Mouse (Mus musculus) WW6 (cell line): ENCODE measurements at regions not wholly inside any gene's neighbourhood (a gene's known extent, or its start where the extent isn't known, plus 50 kb on each side); places are given as distances from the start of the nearest gene placed in this dataset.

Experiments used
- DNase-seq: peaks from one replicate; pipeline ENCODE4 v3.0.0-alpha.2; 2013; ENCODE audit warnings: low read depth, low spot score

- DNase-seq = no peak
Observed at GRCm38 (mm10) chr17:84074000-84074782, 113.6 kb downstream of the Zfp36l2 start.

DNA sequence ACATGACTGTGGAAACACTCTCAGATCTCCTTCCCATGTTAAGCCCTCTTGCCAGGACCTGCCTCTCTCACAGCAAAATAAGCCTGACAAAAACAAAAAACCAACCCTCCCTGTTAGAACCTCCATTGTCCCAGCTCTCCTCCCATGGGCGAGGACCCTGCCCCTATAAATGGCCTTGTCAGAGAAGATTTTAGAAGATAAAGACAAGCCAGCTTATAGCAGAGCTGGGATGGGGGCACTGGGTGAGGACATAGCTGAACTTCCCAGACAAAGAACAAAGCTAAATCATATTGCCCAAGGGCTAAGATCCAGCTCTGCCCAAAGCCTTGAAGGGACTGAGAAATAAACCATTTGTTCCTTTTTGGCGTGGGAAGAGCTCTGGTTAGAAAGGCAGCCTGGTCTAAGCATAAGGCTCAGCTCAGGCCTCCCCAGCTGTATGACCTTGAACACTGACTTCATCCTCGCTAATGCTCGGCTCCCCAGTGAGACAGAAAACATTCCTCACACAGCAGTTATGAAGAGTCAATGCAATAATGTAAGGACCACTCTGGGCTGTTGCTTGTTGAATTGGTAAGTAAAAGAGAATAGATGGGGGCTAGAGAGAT is 115.2 kb downstream of the Zfp36l2 start:
- no peak for DNase-seq

DNA sequence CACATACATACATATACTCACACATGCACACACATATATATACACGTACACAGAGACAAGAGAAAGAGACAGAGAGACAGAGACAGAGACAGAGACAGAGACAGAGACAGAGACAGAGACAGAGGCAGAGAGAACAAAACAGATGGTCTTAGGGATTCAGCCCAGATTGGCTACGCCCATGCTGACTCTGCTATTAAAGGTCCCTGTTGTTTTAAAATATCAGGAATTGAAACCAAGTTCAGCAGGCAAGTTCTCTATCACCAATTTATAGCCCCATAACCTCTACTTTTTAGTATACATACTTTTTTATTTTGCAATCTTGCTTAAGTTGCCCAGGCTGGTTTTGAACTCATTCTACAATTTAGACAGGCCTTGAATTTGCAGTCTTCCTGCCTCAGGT is 115.9 kb downstream of the Zfp36l2 start:
- no peak for DNase-seq

- no peak for DNase-seq
Observed at GRCm38 (mm10) chr17:84070596-84070995, 117.2 kb downstream of the Zfp36l2 start.

GRCm38 (mm10) chr17:84067102-84067501 is 120.6 kb downstream of the Zfp36l2 start:
- no peak for DNase-seq

DNA sequence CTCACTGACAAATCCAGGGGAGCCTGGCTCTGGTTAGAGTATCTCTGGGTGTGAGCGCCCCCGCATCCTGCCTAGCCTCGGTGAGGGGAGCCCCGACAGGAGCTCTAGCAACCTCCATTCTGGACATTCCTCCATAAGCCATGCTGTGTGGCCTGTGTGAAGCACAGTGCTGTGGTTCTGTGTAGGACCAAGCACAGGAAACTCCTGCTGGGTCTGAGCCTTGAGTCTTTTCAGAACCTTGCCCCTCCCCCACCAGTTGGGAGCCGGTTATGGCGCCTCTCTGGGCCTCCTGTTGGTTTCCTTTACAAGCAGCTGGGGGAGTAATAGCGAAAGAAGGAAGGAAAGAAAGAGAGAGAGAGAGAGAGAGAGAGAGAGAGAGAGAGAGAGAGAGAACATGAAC is 124.0 kb downstream of the Zfp36l2 start:
- DNase-seq = no peak

DNA sequence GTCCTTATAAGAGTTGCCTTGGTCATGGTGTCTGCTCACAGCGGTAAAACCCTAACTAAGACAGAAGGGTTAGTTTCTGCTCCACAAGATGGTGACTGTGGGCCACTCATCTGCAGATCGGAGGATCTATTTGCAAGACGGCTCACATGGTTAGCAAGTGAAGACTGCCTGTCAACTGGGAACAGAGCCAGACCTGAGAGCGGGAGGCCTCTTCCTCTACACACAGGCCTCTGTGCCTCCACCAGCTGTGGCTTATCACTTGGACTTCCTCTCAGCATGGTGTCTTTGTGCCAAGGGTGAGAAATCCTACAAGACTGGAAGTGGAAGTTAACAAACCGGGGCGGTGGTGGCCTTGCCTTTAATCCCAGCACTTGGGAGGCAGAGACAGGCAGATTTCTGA is 126.1 kb downstream of the Zfp36l2 start:
- no peak for DNase-seq

DNA sequence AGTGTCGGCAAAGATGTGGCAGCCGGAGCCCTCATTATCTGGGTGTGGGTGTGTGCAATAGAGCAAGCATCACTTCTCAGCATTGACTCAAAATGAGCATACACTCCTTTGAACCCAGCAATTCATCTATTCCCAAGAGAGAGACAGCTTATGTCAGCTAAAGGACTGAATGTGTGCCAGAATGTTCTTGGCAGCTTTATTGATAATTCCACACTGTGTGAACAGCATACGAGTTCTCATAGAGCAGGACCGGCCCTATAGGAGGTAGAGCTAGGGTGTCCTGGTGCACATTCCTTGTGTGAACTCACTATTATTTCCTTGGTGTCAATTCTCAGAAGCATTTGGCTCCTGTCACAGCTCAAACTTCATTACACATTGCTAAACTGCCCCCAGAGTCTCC is 131.3 kb downstream of the Zfp36l2 start:
- no peak for DNase-seq

- no peak for DNase-seq
Observed at GRCm38 (mm10) chr17:84052437-84052836, 135.3 kb downstream of the Zfp36l2 start.

GRCm38 (mm10) chr17:84051212-84051611 is 136.5 kb downstream of the Zfp36l2 start:
- no peak for DNase-seq

DNA sequence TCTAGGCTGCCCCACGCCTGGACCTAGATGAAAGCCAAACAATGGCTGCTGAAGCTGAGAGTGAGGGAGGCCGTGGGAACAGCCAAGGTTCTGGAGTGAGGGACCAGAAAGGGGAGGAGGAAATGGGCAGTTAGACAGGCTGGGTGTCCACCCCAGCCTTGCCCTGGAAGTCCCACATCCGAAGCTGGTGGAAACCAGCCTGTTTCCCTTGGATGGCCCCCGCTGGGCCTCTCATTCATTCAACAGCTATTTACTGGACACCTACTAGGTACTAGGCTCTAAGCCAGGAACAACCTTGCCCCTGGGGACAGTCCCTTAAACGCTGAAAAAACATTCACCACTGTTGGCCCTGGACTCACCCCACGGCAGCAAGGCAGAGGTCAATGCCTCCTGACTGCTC is 139.2 kb downstream of the Zfp36l2 start:
- no peak for DNase-seq

GRCm38 (mm10) chr17:84047520-84047919 is 140.2 kb downstream of the Zfp36l2 start:
- DNase-seq = no peak

- no peak for DNase-seq
Observed at GRCm38 (mm10) chr17:84045812-84046211, 141.9 kb downstream of the Zfp36l2 start.

GRCm38 (mm10) chr17:84044472-84044936 is 143.2 kb downstream of the Zfp36l2 start:
- no peak for DNase-seq

DNA sequence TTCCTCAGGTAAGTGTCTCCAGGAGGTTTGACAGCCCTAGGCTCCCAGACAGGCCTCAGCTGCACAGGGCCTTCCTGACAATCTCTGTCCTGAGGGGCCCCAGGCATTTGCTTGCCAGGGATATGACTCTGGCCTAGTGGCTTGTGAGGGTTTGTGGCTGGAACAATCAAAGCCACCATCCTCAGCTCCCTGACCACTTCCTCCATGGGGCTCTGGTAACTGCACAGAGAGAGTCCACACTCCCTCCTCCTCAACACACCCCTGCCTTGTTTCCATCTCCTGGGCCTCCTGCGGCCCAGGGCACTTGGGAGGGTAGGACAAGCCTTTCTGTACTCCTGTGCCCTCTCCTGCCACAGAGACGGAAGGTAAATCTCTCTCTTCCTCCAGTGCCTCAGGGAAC is 144.6 kb downstream of the Zfp36l2 start:
- no peak for DNase-seq

GRCm38 (mm10) chr17:84039444-84039843 is 148.3 kb downstream of the Zfp36l2 start:
- DNase-seq = peak; percentile 70

GRCm38 (mm10) chr17:84037580-84038304 is 150.0 kb downstream of the Zfp36l2 start:
- DNase-seq = no peak

- no peak for DNase-seq
Observed at GRCm38 (mm10) chr17:84036056-84036455, 151.7 kb downstream of the Zfp36l2 start.

DNA sequence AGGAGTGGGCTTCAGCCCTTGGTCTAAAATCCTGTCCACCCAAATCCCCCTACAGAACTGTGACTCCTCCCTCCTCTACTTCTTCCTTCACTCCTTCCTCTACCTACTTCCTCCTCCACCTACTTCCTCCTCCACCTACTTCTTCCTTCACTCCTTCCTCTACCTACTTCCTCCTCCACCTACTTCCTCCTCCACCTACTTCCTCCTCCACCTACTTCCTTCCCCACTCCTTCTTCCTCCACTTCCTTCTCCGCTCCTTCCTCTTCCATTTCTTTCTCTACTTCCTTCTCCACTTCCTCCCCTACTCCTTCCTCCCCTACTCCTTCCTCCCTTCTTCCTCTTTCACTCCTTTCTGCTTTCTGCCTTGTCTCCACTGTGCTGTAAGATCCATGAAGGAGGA is 152.9 kb downstream of the Zfp36l2 start:
- no peak for DNase-seq

DNA sequence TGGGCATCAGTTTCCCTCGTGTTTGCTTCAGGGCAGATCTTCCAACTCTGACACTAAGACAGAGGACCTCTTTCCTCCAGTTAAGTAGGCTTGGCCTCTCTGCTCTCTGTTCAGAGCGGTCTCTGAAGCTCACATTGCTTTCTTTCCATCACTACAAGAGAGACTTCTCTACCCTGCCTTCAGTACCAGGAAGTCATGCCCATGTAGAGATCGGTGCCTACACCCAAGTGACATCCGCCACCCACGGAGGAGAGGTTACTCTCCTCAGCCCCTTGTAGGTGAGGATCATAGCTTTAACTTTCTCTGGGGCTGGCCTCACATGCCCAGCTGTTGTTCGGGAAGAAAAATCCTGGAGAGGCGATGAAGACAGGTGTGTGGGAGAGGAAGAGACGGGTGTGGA is 155.3 kb downstream of the Zfp36l2 start:
- no peak for DNase-seq

- no peak for DNase-seq
Observed at GRCm38 (mm10) chr17:84031833-84032232, 155.9 kb downstream of the Zfp36l2 start.

DNA sequence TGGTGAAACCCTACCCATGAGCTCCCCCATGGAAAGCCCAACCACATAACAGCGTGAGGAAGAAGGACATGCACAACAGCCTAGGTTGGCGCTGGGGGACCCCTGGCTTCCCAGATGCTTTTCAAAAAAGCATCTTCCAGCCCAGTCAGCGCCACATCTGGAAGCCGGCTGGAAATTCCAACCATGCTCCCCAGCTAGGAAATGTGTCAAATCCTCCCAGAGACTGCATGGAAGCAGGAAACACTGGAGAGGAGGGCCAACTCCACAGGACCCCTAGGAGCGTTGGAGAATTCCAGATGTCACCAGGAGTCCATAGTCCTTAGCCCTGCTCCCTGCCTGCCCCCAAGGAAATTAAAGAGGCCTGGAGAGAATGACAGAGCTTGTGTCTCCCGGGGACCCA is 156.4 kb downstream of the Zfp36l2 start:
- no peak for DNase-seq

DNA sequence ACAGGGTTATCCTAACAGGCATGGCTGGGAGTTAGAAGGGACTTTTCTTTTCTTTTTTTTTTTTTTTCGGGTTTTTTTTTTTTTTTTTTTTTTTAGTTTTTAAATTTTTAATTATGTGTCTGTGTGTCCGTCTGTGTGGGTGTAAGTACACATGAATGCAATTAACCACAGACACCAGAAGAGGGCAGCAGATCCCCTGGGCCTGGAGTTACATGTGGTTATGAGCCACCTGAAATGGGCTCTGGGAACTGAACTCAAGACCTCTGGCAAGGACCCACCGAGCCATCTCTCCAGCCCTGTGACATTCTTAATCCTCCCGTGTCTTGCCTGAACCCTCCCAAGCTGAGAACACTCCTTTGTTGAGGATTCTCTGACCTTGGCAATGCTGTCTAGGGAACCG is 157.0 kb downstream of the Zfp36l2 start:
- DNase-seq = no peak
